Comparison of ENCODE assay signal across 19 mouse cellular contexts in genomic region chrX:167328519-167328918, GRCm38 (mm10). TPM values are rescaled to one million over a fixed set of nuclear protein-coding genes. Genes with fewer than 3 reads are reported as not detected.
DNase-seq lines count a peak whose midpoint lies in the region; ATAC-seq and TF ChIP-seq lines count a peak whose summit lies in the region.
"Had no signal": no experiment of that assay in that cellular context is flagged by ENCODE, and none has a peak within 500 bp of the region (broad histone marks: within the 10 kb centered on the region; RNA-seq: fewer than 3 reads in every experiment).

No protein-coding gene starts in this region.

- H3K9me3 ChIP-seq in megakaryocyte, embryonic 14.5 days = no peaks in the 10 kb centered on the region
- H3K9me3 ChIP-seq: forebrain, embryonic 13.5 days; hindbrain, embryonic 15.5 days; intestine, embryonic 15.5 days; limb, embryonic 12.5 days; liver, embryonic 12.5 days; stomach, embryonic 15.5 days had no signal

- TF ChIP-seq CTCF in thymus, adult 2 months (IDR thresholded peaks at IDR 0.05; ENCODE audit: borderline replicate concordance, control insufficient read depth, extremely low read depth, insufficient read depth, low read length, poor library complexity) = no peak

- peak overlapping the region; percentile 38 for H3K4me3 ChIP-seq in megakaryocyte, embryonic 14.5 days (replicated peaks)
- no peak overlapping the region for H3K4me3 ChIP-seq in thymus, adult 2 months (ENCODE audit: control insufficient read depth, insufficient read depth, low read length)
- H3K4me3 ChIP-seq: forebrain, embryonic 13.5 days; gastrocnemius, adult 2 months; hindbrain, embryonic 15.5 days; intestine, embryonic 15.5 days; limb, embryonic 12.5 days; liver, embryonic 12.5 days; myocyte; stomach, embryonic 15.5 days had no signal

- DNase-seq in spleen, postnatal 36 days (ENCODE audit: low spot score in 2 of 2) = peak; percentile 35 to 50
- DNase-seq in spleen, adult 18-20 months = no peak
- no peak for DNase-seq in ovary, postnatal 36 days (ENCODE audit: low spot score)
- DNase-seq in cerebellum, adult 11-12 months = no peak
- DNase-seq in thymus, adult 2 months = no peak
- DNase-seq: adrenal gland, postnatal 10 days; lung, adult 2 months; lung, postnatal 14 days had no signal

- ATAC-seq in common myeloid progenitor, adult 5-6 weeks (replicated peaks; ENCODE audit: low read depth, poor library complexity, severe bottlenecking) = 0 out of 2 replicates have a peak, but pooled peaks have one; percentile 29
- ATAC-seq: intestine, embryonic 15.5 days; liver, embryonic 12.5 days; midbrain, embryonic 16.5 days had no signal

- peaks cover 42% of the 10 kb centered on the region for H3K4me1 ChIP-seq in megakaryocyte, embryonic 14.5 days
- H3K4me1 ChIP-seq in thymus, adult 2 months (replicated peaks; ENCODE audit: control insufficient read depth, insufficient read depth, low read length) = peaks cover 7% of the 10 kb centered on the region
- H3K4me1 ChIP-seq: forebrain, embryonic 13.5 days; hindbrain, embryonic 15.5 days; intestine, embryonic 15.5 days; limb, embryonic 12.5 days; stomach, embryonic 15.5 days had no signal

- peaks cover 2% of the 10 kb centered on the region for H3K27me3 ChIP-seq in megakaryocyte, embryonic 14.5 days (replicated peaks)
- no peaks in the 10 kb centered on the region for H3K27me3 ChIP-seq in thymus, adult 2 months (ENCODE audit: control insufficient read depth, insufficient read depth, low read length)
- H3K27me3 ChIP-seq: intestine, embryonic 15.5 days; stomach, embryonic 15.5 days had no signal

- no peak for TF ChIP-seq POLR2A in thymus, adult 2 months (IDR thresholded peaks at IDR 0.05; ENCODE audit: control insufficient read depth, extremely low read depth, insufficient read depth, low read length, poor library complexity)

- no peaks in the 10 kb centered on the region for H3K36me3 ChIP-seq in megakaryocyte, embryonic 14.5 days (replicated peaks; ENCODE audit: low read length)
- H3K36me3 ChIP-seq in thymus, adult 2 months (ENCODE audit: control insufficient read depth, insufficient read depth, low read length) = no peaks in the 10 kb centered on the region
- H3K36me3 ChIP-seq: hindbrain, embryonic 15.5 days; intestine, embryonic 15.5 days; limb, embryonic 12.5 days; liver, embryonic 12.5 days; stomach, embryonic 15.5 days had no signal

- WGBS in thymus, adult 2 months = 34% methylated on average over 3 of the region's 3 CpGs

- H3K27ac ChIP-seq in thymus, adult 2 months (ENCODE audit: control insufficient read depth, insufficient read depth, low read length) = no peak overlapping the region
- H3K27ac ChIP-seq: forebrain, embryonic 13.5 days; gastrocnemius, adult 2 months; hindbrain, embryonic 15.5 days; intestine, embryonic 15.5 days; limb, embryonic 12.5 days; liver, embryonic 12.5 days; stomach, embryonic 15.5 days had no signal

RNA-seq across cellular contexts. Expression of gene Tlr7, which starts 1.8 kb away (rescaled TPM):
- total RNA-seq in common myeloid progenitor, adult 5-6 weeks (2017) = 1.8 and 5.2 TPM in 2 replicates
- 0.39 TPM in 1 of 2 replicates, not detected in the other for polyA plus RNA-seq in megakaryocyte, embryonic 14.5 days (2012; ENCODE audit: insufficient read depth, low replicate concordance)
- polyA plus RNA-seq in thymus, adult 2 months (2012; rRNA removed) = 1.8 and 2.5 TPM in 2 replicates
- polyA plus RNA-seq: myocyte had no signal

RNA-seq across cellular contexts. Expression of gene Prps2, which starts 54.0 kb away (rescaled TPM):
- 51.8 and 66.5 TPM in 2 replicates for total RNA-seq in common myeloid progenitor, adult 5-6 weeks (2017)
- polyA plus RNA-seq in megakaryocyte, embryonic 14.5 days (2012; ENCODE audit: insufficient read depth, low replicate concordance) = 4.6 and 23.8 TPM in 2 replicates
- polyA plus RNA-seq in thymus, adult 2 months (2012; rRNA removed) = 141 and 187 TPM in 2 replicates

Comparison
In these comparisons a context has a peak if more than half of its experiments do, and no peak if none do; other contexts are left out.
1. DNase-seq: peak in spleen, postnatal 36 days (2 of 2); none in spleen, adult 18-20 months (0 of 2), ovary, postnatal 36 days (single experiment), cerebellum, adult 11-12 months (single experiment) and thymus, adult 2 months (single experiment).